Mouse (Mus musculus): ENCODE results near the gene Caly. TPM values are rescaled to one million over a fixed set of nuclear protein-coding genes. Genes with fewer than 3 reads are reported as not detected.
A peak's percentile ranks its signal among the peaks of the same experiment; 100 is the strongest.

The Caly gene
- polyA plus RNA-seq, 1 experiment from 2014 or later: 11.4 TPM

GRCm38 (mm10) chr7:140036281-140037170 is 45.8 kb downstream of the Caly start, which contains the start of the genes Zfp511 and Tubgcp2:
TSS of gene Zfp511 (plus strand) at chr7:140036391.
TSS of gene Tubgcp2 (minus strand) at chr7:140036669.
- H3K27me3 ChIP-seq (ENCODE audit: control insufficient read depth, insufficient read depth, low read length): no peaks in the 10 kb centered on the region
- ATAC-seq (ENCODE audit: insufficient read depth, low FRiP score, low TSS enrichment): peak; percentile 97
- H3K4me3 ChIP-seq (ENCODE audit: low read depth, low read length): peak within 1 kb of the TSS; percentile 84
- DNase-seq (ENCODE audit: low spot score): peak; percentile 95
- peaks cover 18% of the 10 kb centered on the region for H3K4me1 ChIP-seq (ENCODE audit: control insufficient read depth, insufficient read depth, low read length)
- H3K36me3 ChIP-seq (ENCODE audit: control insufficient read depth, insufficient read depth, low read length): peaks cover 9% of the 10 kb centered on the region
- H3K4me2 ChIP-seq (ENCODE audit: low read depth): peak within 1 kb of the TSS; percentile 92
- no peaks in the 10 kb centered on the region for H3K9me3 ChIP-seq (ENCODE audit: control insufficient read depth, low read length)
- H3K9ac ChIP-seq (ENCODE audit: low read length): peak within 1 kb of the TSS; percentile 89
- 1% methylated on average over 68 of the region's 69 CpGs for WGBS
- peak within 1 kb of the TSS; percentile 78 for H3K27ac ChIP-seq (ENCODE audit: low read depth, low read length)

DNA sequence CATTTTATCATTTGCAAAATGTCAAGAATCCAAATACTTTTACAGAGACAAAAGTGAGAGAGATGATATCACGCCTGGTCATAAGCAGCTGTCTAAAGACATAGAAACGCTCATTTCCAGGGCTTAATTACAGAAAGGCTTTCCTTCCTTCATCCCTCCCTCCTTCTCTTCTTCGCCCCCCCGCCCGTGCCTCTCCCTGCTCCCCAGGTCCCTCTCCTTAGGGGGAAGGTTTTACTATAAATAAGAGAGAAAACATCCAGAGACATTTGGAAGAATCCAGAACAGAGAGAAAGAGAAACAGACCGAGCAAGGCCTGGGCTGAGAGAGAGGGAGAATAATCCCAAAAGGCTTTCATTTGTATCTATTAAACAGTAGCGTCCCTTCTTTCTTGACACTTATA is 46.9 kb downstream of the Caly start:
- ATAC-seq (ENCODE audit: insufficient read depth, low FRiP score, low TSS enrichment): no peak
- 23% methylated on average over 7 of the region's 7 CpGs for WGBS
- peak overlapping the region; percentile 84 for H3K4me3 ChIP-seq (ENCODE audit: low read depth, low read length)
- no peak overlapping the region for H3K27ac ChIP-seq (ENCODE audit: low read depth, low read length)
- no peaks in the 10 kb centered on the region for H3K27me3 ChIP-seq (ENCODE audit: control insufficient read depth, insufficient read depth, low read length)
- H3K4me2 ChIP-seq (ENCODE audit: low read depth): peak overlapping the region; percentile 92
- no peaks in the 10 kb centered on the region for H3K9me3 ChIP-seq (ENCODE audit: control insufficient read depth, low read length)
- H3K9ac ChIP-seq (ENCODE audit: low read length): peak overlapping the region; percentile 89
- H3K4me1 ChIP-seq (ENCODE audit: control insufficient read depth, insufficient read depth, low read length): peaks cover 18% of the 10 kb centered on the region
- no peak for DNase-seq (ENCODE audit: low spot score)
- peaks cover 9% of the 10 kb centered on the region for H3K36me3 ChIP-seq (ENCODE audit: control insufficient read depth, insufficient read depth, low read length)

GRCm38 (mm10) chr7:140033386-140033785 is 49.0 kb downstream of the Caly start:
- H3K27ac ChIP-seq (ENCODE audit: low read depth, low read length): no peak overlapping the region
- no peak overlapping the region for H3K4me3 ChIP-seq (ENCODE audit: low read depth, low read length)
- H3K27me3 ChIP-seq (ENCODE audit: control insufficient read depth, insufficient read depth, low read length): no peaks in the 10 kb centered on the region
- H3K36me3 ChIP-seq (ENCODE audit: control insufficient read depth, insufficient read depth, low read length): peaks cover 22% of the 10 kb centered on the region
- H3K9me3 ChIP-seq (ENCODE audit: control insufficient read depth, low read length): no peaks in the 10 kb centered on the region
- WGBS: 95% methylated on average over 9 of the region's 9 CpGs
- H3K4me1 ChIP-seq (ENCODE audit: control insufficient read depth, insufficient read depth, low read length): peaks cover 18% of the 10 kb centered on the region
- ATAC-seq (ENCODE audit: insufficient read depth, low FRiP score, low TSS enrichment) (no peak), DNase-seq (ENCODE audit: low spot score) (no peak)
- H3K4me2 ChIP-seq (ENCODE audit: low read depth): no peak overlapping the region
- no peak overlapping the region for H3K9ac ChIP-seq (ENCODE audit: low read length)

GRCm38 (mm10) chr7:140032366-140032765 is 50.0 kb downstream of the Caly start:
- Histone ChIP-seq H3K4me2 (ENCODE audit: low read depth) (no peak overlapping the region), H3K27ac (ENCODE audit: low read depth, low read length) (no peak overlapping the region), H3K27me3 (ENCODE audit: control insufficient read depth, insufficient read depth, low read length) (no peaks in the 10 kb centered on the region), H3K9ac (ENCODE audit: low read length) (no peak overlapping the region), H3K4me3 (ENCODE audit: low read depth, low read length) (no peak overlapping the region), H3K4me1 (ENCODE audit: control insufficient read depth, insufficient read depth, low read length) (peaks cover 18% of the 10 kb centered on the region), H3K9me3 (ENCODE audit: control insufficient read depth, low read length) (no peaks in the 10 kb centered on the region), H3K36me3 (ENCODE audit: control insufficient read depth, insufficient read depth, low read length) (peaks cover 27% of the 10 kb centered on the region)
- no peak for ATAC-seq (ENCODE audit: insufficient read depth, low FRiP score, low TSS enrichment)
- no peak for DNase-seq (ENCODE audit: low spot score)
- 94% methylated on average over 10 of the region's 10 CpGs for WGBS

DNA sequence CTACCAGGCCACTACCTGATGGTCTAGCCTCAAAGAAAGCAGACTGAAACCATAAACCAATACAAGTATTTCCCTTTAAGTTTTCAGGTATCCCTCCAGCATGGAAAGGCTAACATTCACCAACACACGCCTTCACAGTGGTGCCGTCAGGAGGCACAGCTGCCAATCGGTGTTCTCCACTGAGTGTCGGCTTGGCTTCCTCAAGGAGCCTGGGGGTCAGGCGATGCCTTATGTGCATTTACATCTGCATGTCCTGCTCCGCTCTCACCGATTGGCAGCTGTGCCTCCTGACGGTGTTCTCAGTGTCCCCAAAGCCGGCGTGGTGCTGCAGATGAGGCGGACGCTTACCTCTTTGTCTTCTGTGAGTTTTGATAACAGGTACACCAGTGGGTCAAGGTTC is 50.6 kb downstream of the Caly start:
- Histone ChIP-seq H3K9me3 (ENCODE audit: control insufficient read depth, low read length) (no peaks in the 10 kb centered on the region), H3K36me3 (ENCODE audit: control insufficient read depth, insufficient read depth, low read length) (peaks cover 27% of the 10 kb centered on the region), H3K4me3 (ENCODE audit: low read depth, low read length) (no peak overlapping the region), H3K27me3 (ENCODE audit: control insufficient read depth, insufficient read depth, low read length) (no peaks in the 10 kb centered on the region), H3K4me1 (ENCODE audit: control insufficient read depth, insufficient read depth, low read length) (peaks cover 12% of the 10 kb centered on the region), H3K9ac (ENCODE audit: low read length) (no peak overlapping the region), H3K27ac (ENCODE audit: low read depth, low read length) (no peak overlapping the region), H3K4me2 (ENCODE audit: low read depth) (no peak overlapping the region)
- WGBS: 96% methylated on average over 12 of the region's 12 CpGs
- no peak for DNase-seq (ENCODE audit: low spot score)
- no peak for ATAC-seq (ENCODE audit: insufficient read depth, low FRiP score, low TSS enrichment)

Other genes starting within 250 kb of the Caly start
- gene Adgra1, start 248.4 kb downstream of the Caly start, polyA plus RNA-seq (2014; fragmentation: Nextera tagmentation; extraction: Ambion mirVana): 9.7 and 9.9 TPM in 2 replicates
- 1.2 TPM in 2 replicates for gene Kndc1, start 187.9 kb downstream of the Caly start, polyA plus RNA-seq (2014; fragmentation: Nextera tagmentation; extraction: Ambion mirVana)
- gene Utf1, start 138.8 kb downstream of the Caly start, polyA plus RNA-seq (2014; fragmentation: Nextera tagmentation; extraction: Ambion mirVana): not detected in 2 replicates
- 0.51 TPM in 1 of 2 replicates, not detected in the other for gene 6430531B16Rik, start 103.8 kb downstream of the Caly start, polyA plus RNA-seq (2014; fragmentation: Nextera tagmentation; extraction: Ambion mirVana)
- 2.0 and 3.0 TPM in 2 replicates for gene Adam8, start 90.0 kb downstream of the Caly start, polyA plus RNA-seq (2014; fragmentation: Nextera tagmentation; extraction: Ambion mirVana)
- 39.6 and 47.7 TPM in 2 replicates for gene Zfp511, start 46.2 kb downstream of the Caly start, polyA plus RNA-seq (2014; fragmentation: Nextera tagmentation; extraction: Ambion mirVana)
- gene Tubgcp2, start 45.9 kb downstream of the Caly start, polyA plus RNA-seq (2014; fragmentation: Nextera tagmentation; extraction: Ambion mirVana): 73.9 and 83.4 TPM in 2 replicates
- 93.7 and 103 TPM in 2 replicates for gene Msx3, start 33.5 kb downstream of the Caly start, polyA plus RNA-seq (2014; fragmentation: Nextera tagmentation; extraction: Ambion mirVana)
- not detected in 2 replicates for gene Prap1, start 10.8 kb upstream of the Caly start, polyA plus RNA-seq (2014; fragmentation: Nextera tagmentation; extraction: Ambion mirVana)
- 12.8 and 13.1 TPM in 2 replicates for gene Fuom, start 19.9 kb upstream of the Caly start, polyA plus RNA-seq (2014; fragmentation: Nextera tagmentation; extraction: Ambion mirVana)
- 15.6 and 16.1 TPM in 2 replicates for gene Paox, start 33.3 kb upstream of the Caly start, polyA plus RNA-seq (2014; fragmentation: Nextera tagmentation; extraction: Ambion mirVana)
- gene Echs1, start 33.9 kb upstream of the Caly start, polyA plus RNA-seq (2014; fragmentation: Nextera tagmentation; extraction: Ambion mirVana): 160 and 162 TPM in 2 replicates
- gene Mtg1, start 55.0 kb upstream of the Caly start, polyA plus RNA-seq (2014; fragmentation: Nextera tagmentation; extraction: Ambion mirVana): 19.5 and 21.7 TPM in 2 replicates
- gene Sprn, start 72.3 kb upstream of the Caly start, polyA plus RNA-seq (2014; fragmentation: Nextera tagmentation; extraction: Ambion mirVana): 0.72 and 1.2 TPM in 2 replicates
- gene Olfr522, start 82.2 kb upstream of the Caly start, polyA plus RNA-seq (2014; fragmentation: Nextera tagmentation; extraction: Ambion mirVana): not detected in 2 replicates
- gene Olfr523, start 90.7 kb upstream of the Caly start, polyA plus RNA-seq (2014; fragmentation: Nextera tagmentation; extraction: Ambion mirVana): not detected in 2 replicates
- gene Olfr524, start 123.4 kb upstream of the Caly start, polyA plus RNA-seq (2014; fragmentation: Nextera tagmentation; extraction: Ambion mirVana): not detected in 2 replicates
- gene Cd163l1, start 135.7 kb upstream of the Caly start, polyA plus RNA-seq (2014; fragmentation: Nextera tagmentation; extraction: Ambion mirVana): not detected in 2 replicates
- not detected in 2 replicates for gene 5830411N06Rik, start 164.7 kb upstream of the Caly start, polyA plus RNA-seq (2014; fragmentation: Nextera tagmentation; extraction: Ambion mirVana)
- gene Olfr525, start 238.3 kb upstream of the Caly start, polyA plus RNA-seq (2014; fragmentation: Nextera tagmentation; extraction: Ambion mirVana): not detected in 2 replicates

Data from neural tube, embryonic 11.5 days (tissue).